Mouse (Mus musculus) kidney, postnatal 14 days (tissue): ENCODE measurements around the gene Atp6ap2.
"Not testable (repeated sequence)": the region's sequence is repeated elsewhere in the genome, so short reads cannot be mapped to it uniquely, and the experiment has no call there.

ENCODE experiments used
- DNase-seq: peaks from one replicate; pipeline ENCODE4 v3.0.0; 2022; ENCODE audit warnings: mixed read lengths

The Atp6ap2 gene

GRCm38 (mm10) chrX:12587192-12587957 lies at the start of gene Atp6ap2:
TSS of gene Atp6ap2 (plus strand) at chrX:12587801.
- DNase-seq, result peak; percentile 94

GRCm38 (mm10) chrX:12544417-12544816 lies 43.2 kb upstream of the Atp6ap2 start:
- DNase-seq, result no peak

GRCm38 (mm10) chrX:12557086-12557485 lies 30.5 kb upstream of the Atp6ap2 start:
- DNase-seq, result no peak

- DNase-seq, result no peak
Measured at GRCm38 (mm10) chrX:12571407-12571806, 16.2 kb upstream of the Atp6ap2 start.

- DNase-seq, result no peak
Measured at GRCm38 (mm10) chrX:12577936-12578335, 9.7 kb upstream of the Atp6ap2 start.

GRCm38 (mm10) chrX:12578339-12578868 lies 9.2 kb upstream of the Atp6ap2 start:
- DNase-seq, result no peak

GRCm38 (mm10) chrX:12583261-12583660 lies 4.3 kb upstream of the Atp6ap2 start:
- DNase-seq, result no peak

GRCm38 (mm10) chrX:12587958-12588355 lies 356 bp downstream of the Atp6ap2 start:
- no peak for DNase-seq

GRCm38 (mm10) chrX:12591401-12591943 lies 3.9 kb downstream of the Atp6ap2 start:
- no peak for DNase-seq

- peak; percentile 9 for DNase-seq
Measured at GRCm38 (mm10) chrX:12592011-12592410, 4.4 kb downstream of the Atp6ap2 start.

GRCm38 (mm10) chrX:12593824-12594223 lies 6.2 kb downstream of the Atp6ap2 start:
- no peak for DNase-seq

GRCm38 (mm10) chrX:12610541-12610940 lies 22.9 kb downstream of the Atp6ap2 start:
- not testable (repeated sequence) for DNase-seq

GRCm38 (mm10) chrX:12611211-12611610 lies 23.6 kb downstream of the Atp6ap2 start:
- no peak for DNase-seq

GRCm38 (mm10) chrX:12612360-12612759 lies 24.8 kb downstream of the Atp6ap2 start:
- DNase-seq, result not testable (repeated sequence)

- no peak for DNase-seq
Measured at GRCm38 (mm10) chrX:12625131-12625530, 37.5 kb downstream of the Atp6ap2 start.

- no peak for DNase-seq
Measured at GRCm38 (mm10) chrX:12644976-12645375, 57.4 kb downstream of the Atp6ap2 start.

- DNase-seq, result peak; percentile 12
Measured at GRCm38 (mm10) chrX:12645531-12646304, 58.1 kb downstream of the Atp6ap2 start.

GRCm38 (mm10) chrX:12651906-12652305 lies 64.3 kb downstream of the Atp6ap2 start:
- no peak for DNase-seq

GRCm38 (mm10) chrX:12653879-12654278 lies 66.3 kb downstream of the Atp6ap2 start:
- DNase-seq, result no peak
